In genomic region chr10:6987399-6988098, GRCm38 (mm10) we compare ENCODE assay signal across 26 mouse cellular contexts.
DNase-seq lines count a peak whose midpoint lies in the region; ATAC-seq lines count a peak whose summit lies in the region.
"Had no signal": no experiment of that assay in that cellular context is flagged by ENCODE, and none has a peak within 500 bp of the region (broad histone marks: within the 10 kb centered on the region; RNA-seq: fewer than 3 reads in every experiment).

No protein-coding gene starts in this region.

- no peak overlapping the region for H3K27ac ChIP-seq in limb, embryonic 11.5 days (replicated peaks; ENCODE audit: low read depth, low read length)
- no peak overlapping the region for H3K27ac ChIP-seq in limb, embryonic 10.5 days
- H3K27ac ChIP-seq in limb, embryonic 15.5 days, result peak overlapping the region; percentile 35; the same call in 1 of the 2 replicates
- H3K27ac ChIP-seq: intestine, embryonic 15.5 days; liver, embryonic 13.5 days; neural tube, embryonic 15.5 days; stomach, postnatal 0 days had no signal

- 73% methylated on average over 4 of the region's 4 CpGs for WGBS in limb, embryonic 11.5 days
- WGBS in limb, embryonic 10.5 days, result 83% methylated on average over 4 of the region's 4 CpGs
- 51% methylated on average over 4 of the region's 4 CpGs for WGBS in limb, embryonic 15.5 days

- peak; percentile 39; the same call in 1 of the 2 replicates for ATAC-seq in limb, embryonic 11.5 days (ENCODE audit: insufficient number of reproducible peaks, low FRiP score, low TSS enrichment, low read depth)
- peak; percentile 67 for ATAC-seq in limb, embryonic 15.5 days (ENCODE audit: insufficient number of reproducible peaks, low FRiP score, low TSS enrichment, low read depth)
- ATAC-seq: forebrain, embryonic 14.5 days; hindbrain, embryonic 16.5 days; intestine, embryonic 15.5 days had no signal

- no peak for DNase-seq in limb, embryonic 11.5 days (ENCODE audit: low spot score)
- DNase-seq in limb, embryonic 10.5 days (ENCODE audit: low spot score), result no peak
- peak; percentile 25 for DNase-seq in lung, postnatal 10 days
- no peak for DNase-seq in lung, adult 18-20 months
- DNase-seq in induced T-regulatory cell, adult 2 months (ENCODE audit: low read depth), result peak; percentile 36
- DNase-seq in ovary, postnatal 36 days (ENCODE audit: low spot score), result no peak
- DNase-seq: adrenal gland, postnatal 10 days; cerebellum, adult 8-10 months; cerebellum, postnatal 25 days; kidney, adult 9 months; kidney, postnatal 10 days; layer of hippocampus, postnatal 36 days; left cerebral cortex, postnatal 4 days; liver, embryonic 13.5 days; lung, adult 2 months; midbrain, embryonic 14.5 days; right cerebral cortex, postnatal 25 days; thymus, adult 2 months; thymus, postnatal 36 days had no signal

- no peaks in the 10 kb centered on the region for H3K27me3 ChIP-seq in limb, embryonic 11.5 days (ENCODE audit: control insufficient read depth, insufficient read depth, low read length)
- H3K27me3 ChIP-seq in limb, embryonic 10.5 days (ENCODE audit: low read depth, poor library complexity, severe bottlenecking), result no peaks in the 10 kb centered on the region
- no peaks in the 10 kb centered on the region for H3K27me3 ChIP-seq in limb, embryonic 15.5 days
- H3K27me3 ChIP-seq: intestine, embryonic 15.5 days; liver, embryonic 13.5 days; neural tube, embryonic 15.5 days had no signal

- H3K36me3 ChIP-seq in limb, embryonic 11.5 days (ENCODE audit: control insufficient read depth, insufficient read depth, low read length), result no peaks in the 10 kb centered on the region
- H3K36me3 ChIP-seq in limb, embryonic 10.5 days, result no peaks in the 10 kb centered on the region
- H3K36me3 ChIP-seq in limb, embryonic 15.5 days, result no peaks in the 10 kb centered on the region
- H3K36me3 ChIP-seq: G1E; intestine, embryonic 15.5 days; liver, embryonic 13.5 days; neural tube, embryonic 15.5 days had no signal

- H3K4me3 ChIP-seq in limb, embryonic 11.5 days (ENCODE audit: low read depth, low read length), result no peak overlapping the region
- H3K4me3 ChIP-seq in limb, embryonic 10.5 days, result no peak overlapping the region
- no peak overlapping the region for H3K4me3 ChIP-seq in limb, embryonic 15.5 days
- H3K4me3 ChIP-seq: intestine, embryonic 15.5 days; liver, embryonic 13.5 days; neural tube, embryonic 15.5 days had no signal

- H3K9me3 ChIP-seq in limb, embryonic 11.5 days (ENCODE audit: control insufficient read depth, low read length), result no peaks in the 10 kb centered on the region
- no peaks in the 10 kb centered on the region for H3K9me3 ChIP-seq in limb, embryonic 10.5 days (replicated peaks)
- H3K9me3 ChIP-seq in limb, embryonic 15.5 days, result no peaks in the 10 kb centered on the region
- H3K9me3 ChIP-seq: G1E; intestine, embryonic 15.5 days; liver, embryonic 13.5 days; neural tube, embryonic 15.5 days had no signal

- no peak overlapping the region for H3K9ac ChIP-seq in limb, embryonic 11.5 days (ENCODE audit: low read length)
- H3K9ac ChIP-seq in limb, embryonic 15.5 days, result no peak overlapping the region
- H3K9ac ChIP-seq: intestine, embryonic 15.5 days; liver, embryonic 13.5 days; neural tube, embryonic 15.5 days had no signal

- H3K4me2 ChIP-seq in limb, embryonic 11.5 days (ENCODE audit: low read depth, severe bottlenecking), result no peak overlapping the region
- H3K4me2 ChIP-seq in limb, embryonic 15.5 days, result no peak overlapping the region
- H3K4me2 ChIP-seq: intestine, embryonic 15.5 days; liver, embryonic 13.5 days; neural tube, embryonic 15.5 days had no signal

- H3K4me1 ChIP-seq in limb, embryonic 11.5 days (ENCODE audit: control insufficient read depth, insufficient read depth, low read length), result no peaks in the 10 kb centered on the region
- no peaks in the 10 kb centered on the region for H3K4me1 ChIP-seq in limb, embryonic 10.5 days
- peaks cover 2% of the 10 kb centered on the region; the same call in 1 of the 2 replicates for H3K4me1 ChIP-seq in limb, embryonic 15.5 days
- H3K4me1 ChIP-seq: intestine, embryonic 15.5 days; liver, embryonic 13.5 days; neural tube, embryonic 15.5 days had no signal

Comparison
In these comparisons a context has a peak if more than half of its experiments do, and no peak if none do; other contexts are left out.
1. DNase-seq: peak in lung, postnatal 10 days (single experiment) and induced T-regulatory cell, adult 2 months (single experiment); none in limb, embryonic 11.5 days (single experiment), limb, embryonic 10.5 days (single experiment), lung, adult 18-20 months (0 of 2) and ovary, postnatal 36 days (single experiment).